Mouse (Mus musculus): Measurements from ENCODE around the gene Kidins220.

The Kidins220 gene

GRCm38 (mm10) chr12:24963393-24964022 lies 11.2 kb upstream of the Kidins220 start:
- DNase-seq = peak; percentile 44

GRCm38 (mm10) chr12:24965406-24965805 lies 9.3 kb upstream of the Kidins220 start:
- no peak for DNase-seq

- no peak for DNase-seq
Measured at GRCm38 (mm10) chr12:24966046-24966445, 8.7 kb upstream of the Kidins220 start.

- DNase-seq = no peak
Measured at GRCm38 (mm10) chr12:24971490-24972200, 3.1 kb upstream of the Kidins220 start.

GRCm38 (mm10) chr12:24972371-24973350 lies 2.1 kb upstream of the Kidins220 start:
- no peak for DNase-seq

GRCm38 (mm10) chr12:24973586-24973985 lies 1.1 kb upstream of the Kidins220 start:
- peak; percentile 45 for DNase-seq

GRCm38 (mm10) chr12:24975115-24975733 lies 499 bp downstream of the Kidins220 start:
- DNase-seq = peak; percentile 81

- no peak for DNase-seq
Measured at GRCm38 (mm10) chr12:24985226-24985625, 10.5 kb downstream of the Kidins220 start.

GRCm38 (mm10) chr12:24995350-24995749 lies 20.6 kb downstream of the Kidins220 start:
- DNase-seq = no peak

GRCm38 (mm10) chr12:25005350-25005749 lies 30.6 kb downstream of the Kidins220 start:
- DNase-seq = no peak

- no peak for DNase-seq
Measured at GRCm38 (mm10) chr12:25009957-25010356, 35.2 kb downstream of the Kidins220 start.

GRCm38 (mm10) chr12:25010416-25010815 lies 35.7 kb downstream of the Kidins220 start:
- no peak for DNase-seq

GRCm38 (mm10) chr12:25011733-25012367 lies 37.1 kb downstream of the Kidins220 start:
- DNase-seq = no peak

- DNase-seq = no peak
Measured at GRCm38 (mm10) chr12:25012555-25013540, 38.1 kb downstream of the Kidins220 start.

- no peak for DNase-seq
Measured at GRCm38 (mm10) chr12:25014307-25014927, 39.7 kb downstream of the Kidins220 start.

GRCm38 (mm10) chr12:25014938-25015337 lies 40.2 kb downstream of the Kidins220 start:
- no peak for DNase-seq

- DNase-seq = no peak
Measured at GRCm38 (mm10) chr12:25016995-25017394, 42.3 kb downstream of the Kidins220 start.

- DNase-seq = no peak
Measured at GRCm38 (mm10) chr12:25021057-25021456, 46.3 kb downstream of the Kidins220 start.

- DNase-seq = no peak
Measured at GRCm38 (mm10) chr12:25024862-25025545, 50.3 kb downstream of the Kidins220 start.

GRCm38 (mm10) chr12:25026308-25026707 lies 51.6 kb downstream of the Kidins220 start:
- no peak for DNase-seq
